Mouse (Mus musculus): ENCODE measurements around the gene Pno1. TPM values are rescaled to one million over a fixed set of nuclear protein-coding genes. Genes with fewer than 3 reads are reported as not detected.

The Pno1 gene
- polyA plus RNA-seq, 1 experiment from 2014 or later, result 55.1 TPM

GRCm38 (mm10) chr11:17215475-17215874, 4.1 kb upstream of the Pno1 start:
- no peak overlapping the region for H3K27ac ChIP-seq (ENCODE audit: low read depth, low read length)
- no peak for ATAC-seq
- H3K36me3 ChIP-seq (ENCODE audit: control insufficient read depth, insufficient read depth, low read length), result no peaks in the 10 kb centered on the region
- no peaks in the 10 kb centered on the region for H3K9me3 ChIP-seq (ENCODE audit: control insufficient read depth, low read length)
- no peak overlapping the region for H3K4me2 ChIP-seq (ENCODE audit: low read length)
- peaks cover 18% of the 10 kb centered on the region for H3K4me1 ChIP-seq (ENCODE audit: control insufficient read depth, insufficient read depth, low read depth, low read length)
- H3K4me3 ChIP-seq (ENCODE audit: low read length), result no peak overlapping the region
- no peak overlapping the region for H3K9ac ChIP-seq (ENCODE audit: low read depth, low read length)
- 94% methylated on average over 3 of the region's 3 CpGs for WGBS
- no peaks in the 10 kb centered on the region for H3K27me3 ChIP-seq (replicated peaks; ENCODE audit: control insufficient read depth, insufficient read depth, low read length)

GRCm38 (mm10) chr11:17212903-17213509, 1.6 kb upstream of the Pno1 start:
- H3K4me3 ChIP-seq (ENCODE audit: low read length), result no peak overlapping the region
- H3K27ac ChIP-seq (ENCODE audit: low read depth, low read length), result no peak overlapping the region
- H3K27me3 ChIP-seq (replicated peaks; ENCODE audit: control insufficient read depth, insufficient read depth, low read length), result no peaks in the 10 kb centered on the region
- peaks cover 23% of the 10 kb centered on the region for H3K4me1 ChIP-seq (ENCODE audit: control insufficient read depth, insufficient read depth, low read depth, low read length)
- ATAC-seq, result no peak
- H3K4me2 ChIP-seq (ENCODE audit: low read length), result peak overlapping the region; percentile 85
- H3K9me3 ChIP-seq (ENCODE audit: control insufficient read depth, low read length), result no peaks in the 10 kb centered on the region
- no peak overlapping the region for H3K9ac ChIP-seq (ENCODE audit: low read depth, low read length)
- peaks cover 4% of the 10 kb centered on the region; the same call in 1 of the 2 replicates for H3K36me3 ChIP-seq (ENCODE audit: control insufficient read depth, insufficient read depth, low read length)
- WGBS, result 86% methylated on average over 5 of the region's 5 CpGs

- Histone ChIP-seq H3K36me3 (ENCODE audit: control insufficient read depth, insufficient read depth, low read length) (peaks cover 6% of the 10 kb centered on the region; the same call in 1 of the 2 replicates), H3K27me3 (replicated peaks; ENCODE audit: control insufficient read depth, insufficient read depth, low read length) (no peaks in the 10 kb centered on the region), H3K4me3 (ENCODE audit: low read length) (peak overlapping the region; percentile 99), H3K4me2 (ENCODE audit: low read length) (peak overlapping the region; percentile 85), H3K9me3 (ENCODE audit: control insufficient read depth, low read length) (no peaks in the 10 kb centered on the region), H3K4me1 (ENCODE audit: control insufficient read depth, insufficient read depth, low read depth, low read length) (peaks cover 23% of the 10 kb centered on the region), H3K9ac (ENCODE audit: low read depth, low read length) (peak overlapping the region; percentile 89), H3K27ac (ENCODE audit: low read depth, low read length) (peak overlapping the region; percentile 91)
- ATAC-seq, result no peak; the same call in 1 of the 2 replicates
- WGBS, result 3% methylated on average over 10 of the region's 10 CpGs
Observed at GRCm38 (mm10) chr11:17212141-17212495, 750 bp upstream of the Pno1 start.

- no peaks in the 10 kb centered on the region for H3K9me3 ChIP-seq (ENCODE audit: control insufficient read depth, low read length)
- H3K27ac ChIP-seq (ENCODE audit: low read depth, low read length), result no peak overlapping the region
- H3K4me2 ChIP-seq (ENCODE audit: low read length), result no peak overlapping the region
- no peak overlapping the region for H3K4me3 ChIP-seq (ENCODE audit: low read length)
- H3K9ac ChIP-seq (ENCODE audit: low read depth, low read length), result no peak overlapping the region
- no peaks in the 10 kb centered on the region for H3K4me1 ChIP-seq (ENCODE audit: control insufficient read depth, insufficient read depth, low read depth, low read length)
- 84% methylated on average over 6 of the region's 6 CpGs for WGBS
- H3K27me3 ChIP-seq (replicated peaks; ENCODE audit: control insufficient read depth, insufficient read depth, low read length), result no peaks in the 10 kb centered on the region
- ATAC-seq, result no peak
- peaks cover 28% of the 10 kb centered on the region for H3K36me3 ChIP-seq (ENCODE audit: control insufficient read depth, insufficient read depth, low read length)
Observed at GRCm38 (mm10) chr11:17202481-17202880, 8.9 kb downstream of the Pno1 start.

GRCm38 (mm10) chr11:17200936-17201335, 10.4 kb downstream of the Pno1 start:
- Histone ChIP-seq H3K9ac (ENCODE audit: low read depth, low read length) (no peak overlapping the region), H3K9me3 (ENCODE audit: control insufficient read depth, low read length) (no peaks in the 10 kb centered on the region), H3K4me1 (ENCODE audit: control insufficient read depth, insufficient read depth, low read depth, low read length) (no peaks in the 10 kb centered on the region), H3K27me3 (replicated peaks; ENCODE audit: control insufficient read depth, insufficient read depth, low read length) (no peaks in the 10 kb centered on the region), H3K4me2 (ENCODE audit: low read length) (no peak overlapping the region), H3K4me3 (ENCODE audit: low read length) (no peak overlapping the region), H3K36me3 (ENCODE audit: control insufficient read depth, insufficient read depth, low read length) (peaks cover 37% of the 10 kb centered on the region), H3K27ac (ENCODE audit: low read depth, low read length) (no peak overlapping the region)
- no peak for ATAC-seq
- WGBS, result 87% methylated on average over 4 of the region's 4 CpGs

- no peak overlapping the region for H3K27ac ChIP-seq (ENCODE audit: low read depth, low read length)
Observed at GRCm38 (mm10) chr11:17199840-17200501, 11.4 kb downstream of the Pno1 start.

GRCm38 (mm10) chr11:17199170-17199569, 12.2 kb downstream of the Pno1 start:
- Histone ChIP-seq H3K9ac (ENCODE audit: low read depth, low read length) (no peak overlapping the region), H3K4me1 (ENCODE audit: control insufficient read depth, insufficient read depth, low read depth, low read length) (no peaks in the 10 kb centered on the region), H3K36me3 (ENCODE audit: control insufficient read depth, insufficient read depth, low read length) (peaks cover 50% of the 10 kb centered on the region), H3K27me3 (replicated peaks; ENCODE audit: control insufficient read depth, insufficient read depth, low read length) (no peaks in the 10 kb centered on the region), H3K4me2 (ENCODE audit: low read length) (no peak overlapping the region), H3K27ac (ENCODE audit: low read depth, low read length) (no peak overlapping the region), H3K4me3 (ENCODE audit: low read length) (no peak overlapping the region), H3K9me3 (ENCODE audit: control insufficient read depth, low read length) (no peaks in the 10 kb centered on the region)
- no peak for ATAC-seq
- WGBS, result 92% methylated on average over 5 of the region's 5 CpGs

More at GRCm38 (mm10) chr11:17199840-17200501, 11.4 kb downstream of the Pno1 start:
- H3K9me3 ChIP-seq (ENCODE audit: control insufficient read depth, low read length), result no peaks in the 10 kb centered on the region
- H3K4me2 ChIP-seq (ENCODE audit: low read length), result no peak overlapping the region
- H3K4me1 ChIP-seq (ENCODE audit: control insufficient read depth, insufficient read depth, low read depth, low read length), result no peaks in the 10 kb centered on the region
- 95% methylated on average over 3 of the region's 3 CpGs for WGBS
- no peak overlapping the region for H3K4me3 ChIP-seq (ENCODE audit: low read length)
- H3K9ac ChIP-seq (ENCODE audit: low read depth, low read length), result no peak overlapping the region
- H3K36me3 ChIP-seq (ENCODE audit: control insufficient read depth, insufficient read depth, low read length), result peaks cover 45% of the 10 kb centered on the region
- ATAC-seq, result no peak
- no peaks in the 10 kb centered on the region for H3K27me3 ChIP-seq (replicated peaks; ENCODE audit: control insufficient read depth, insufficient read depth, low read length)

GRCm38 (mm10) chr11:17192151-17192844, 19.1 kb downstream of the Pno1 start:
- H3K27me3 ChIP-seq (replicated peaks; ENCODE audit: control insufficient read depth, insufficient read depth, low read length), result no peaks in the 10 kb centered on the region
- 77% methylated on average over 9 of the region's 9 CpGs for WGBS
- no peak overlapping the region for H3K27ac ChIP-seq (ENCODE audit: low read depth, low read length)
- H3K36me3 ChIP-seq (ENCODE audit: control insufficient read depth, insufficient read depth, low read length), result peaks cover 21% of the 10 kb centered on the region
- H3K9me3 ChIP-seq (ENCODE audit: control insufficient read depth, low read length), result no peaks in the 10 kb centered on the region
- no peak overlapping the region for H3K4me2 ChIP-seq (ENCODE audit: low read length)
- H3K9ac ChIP-seq (ENCODE audit: low read depth, low read length), result no peak overlapping the region
- H3K4me3 ChIP-seq (ENCODE audit: low read length), result no peak overlapping the region
- 0 out of 2 replicates have a peak, but pooled peaks have one; percentile 22 for ATAC-seq
- H3K4me1 ChIP-seq (ENCODE audit: control insufficient read depth, insufficient read depth, low read depth, low read length), result no peaks in the 10 kb centered on the region

- Histone ChIP-seq H3K4me3 (ENCODE audit: low read length) (no peak overlapping the region), H3K4me1 (ENCODE audit: control insufficient read depth, insufficient read depth, low read depth, low read length) (no peaks in the 10 kb centered on the region), H3K27ac (ENCODE audit: low read depth, low read length) (no peak overlapping the region), H3K36me3 (ENCODE audit: control insufficient read depth, insufficient read depth, low read length) (no peaks in the 10 kb centered on the region), H3K4me2 (ENCODE audit: low read length) (no peak overlapping the region), H3K9me3 (ENCODE audit: control insufficient read depth, low read length) (no peaks in the 10 kb centered on the region), H3K27me3 (replicated peaks; ENCODE audit: control insufficient read depth, insufficient read depth, low read length) (no peaks in the 10 kb centered on the region), H3K9ac (ENCODE audit: low read depth, low read length) (no peak overlapping the region)
- WGBS, result 43% methylated on average over 3 of the region's 3 CpGs
- no peak for ATAC-seq
Observed at GRCm38 (mm10) chr11:17188786-17189185, 22.6 kb downstream of the Pno1 start.

Measured in hindbrain, embryonic 16.5 days (tissue).